Mouse (Mus musculus): ENCODE data around the gene Arhgap18. TPM values are rescaled to one million over a fixed set of nuclear protein-coding genes. Genes with fewer than 3 reads are reported as not detected.

Gene Arhgap18
- polyA plus RNA-seq, 1 experiment from 2014 or later: 28.8 TPM

GRCm38 (mm10) chr10:26958513-26958912 lies 205.3 kb downstream of the Arhgap18 start:
- Histone ChIP-seq H3K27me3 (replicated peaks; ENCODE audit: control insufficient read depth, insufficient read depth, low read length) (no peaks in the 10 kb centered on the region), H3K27ac (replicated peaks; ENCODE audit: low read depth, low read length) (no peak overlapping the region), H3K36me3 (ENCODE audit: control insufficient read depth, insufficient read depth, low read length) (no peaks in the 10 kb centered on the region), H3K9ac (ENCODE audit: low read depth, low read length) (no peak overlapping the region), H3K4me2 (ENCODE audit: low read depth, low read length) (no peak overlapping the region), H3K4me3 (ENCODE audit: low read depth, low read length) (no peak overlapping the region), H3K4me1 (ENCODE audit: control insufficient read depth, insufficient read depth, low read length) (no peaks in the 10 kb centered on the region), H3K9me3 (ENCODE audit: control insufficient read depth, low read length) (no peaks in the 10 kb centered on the region)
- WGBS: 74% methylated on average over 3 of the region's 3 CpGs
- DNase-seq (ENCODE audit: low spot score) (no peak), ATAC-seq (ENCODE audit: low read depth) (no peak)

Measured in embryonic facial prominence, embryonic 14.5 days (tissue).